Mouse (Mus musculus) hindbrain, embryonic 15.5 days (tissue): ENCODE data around the gene Tmem121. TPM values are rescaled to one million over a fixed set of nuclear protein-coding genes. Genes with fewer than 3 reads are reported as not detected.
A peak's percentile ranks its signal among the peaks of the same experiment; 100 is the strongest.
"Not testable (repeated sequence)": the region's sequence is repeated elsewhere in the genome, so short reads cannot be mapped to it uniquely, and the experiment has no call there.

Source experiments
- ATAC-seq: fragments of 200-750 bp; cut with Nextera tagmentation; 2 replicates; pipeline ENCODE4 v1.8.0; 2017; ENCODE audit warnings: low read depth, moderate number of reproducible peaks, moderate TSS enrichment; ENCODE audit not compliant: low FRiP score
- H3K27ac ChIP-seq: fragments of 300-500 bp; sonication (generic); replicated peaks from 2 replicates; pipeline ENCODE4 v1.5.1; 2015; ENCODE audit warnings: mild to moderate bottlenecking, inconsistent platforms
- H3K27me3 ChIP-seq: fragments of 300-500 bp; sonication (generic); 2 replicates; pipeline ENCODE4 v1.6.1; 2015; ENCODE audit warnings: control low read depth, inconsistent platforms
- H3K36me3 ChIP-seq: fragments of 300-500 bp; sonication (generic); 2 replicates; pipeline ENCODE4 v1.6.1; 2015; ENCODE audit warnings: control low read depth, inconsistent platforms
- H3K4me1 ChIP-seq: fragments of 300-500 bp; sonication (generic); replicated peaks from 2 replicates; pipeline ENCODE4 v1.6.1; 2015; ENCODE audit warnings: control low read depth, inconsistent platforms
- H3K4me2 ChIP-seq: fragments of 300-500 bp; sonication (generic); 2 replicates; pipeline ENCODE4 v1.6.1; 2015; ENCODE audit warnings: moderate library complexity, mild to moderate bottlenecking, inconsistent platforms
- H3K4me3 ChIP-seq: fragments of 300-500 bp; sonication (generic); 2 replicates; pipeline ENCODE4 v1.5.1; 2015; ENCODE audit warnings: mild to moderate bottlenecking, inconsistent platforms
- H3K9ac ChIP-seq: fragments of 300-500 bp; sonication (generic); 2 replicates; pipeline ENCODE4 v1.6.1; 2015; ENCODE audit warnings: inconsistent platforms
- H3K9me3 ChIP-seq: fragments of 300-500 bp; sonication (generic); 2 replicates; pipeline ENCODE4 v1.6.1; 2016; ENCODE audit warnings: control low read depth, inconsistent platforms
- WGBS: fragments of 180-500 bp; shearing (Covaris S2); methylation state at CpG from one replicate; pipeline ENCODE4 v1.1.7; 2015; 5-methylcytosine and 5-hydroxymethylcytosine counted together
- polyA plus RNA-seq: library from polyadenylated mRNA; unstranded; fragments of >200 nt; fragmentation: Nextera tagmentation; extraction: Ambion mirVana; gene quantifications from 2 replicates; pipeline ENCODE4 v1.2.1, GENCODE M21; 2015

Gene Tmem121
- polyA plus RNA-seq, 1 experiment from 2014 or later: 49.8 TPM

DNA sequence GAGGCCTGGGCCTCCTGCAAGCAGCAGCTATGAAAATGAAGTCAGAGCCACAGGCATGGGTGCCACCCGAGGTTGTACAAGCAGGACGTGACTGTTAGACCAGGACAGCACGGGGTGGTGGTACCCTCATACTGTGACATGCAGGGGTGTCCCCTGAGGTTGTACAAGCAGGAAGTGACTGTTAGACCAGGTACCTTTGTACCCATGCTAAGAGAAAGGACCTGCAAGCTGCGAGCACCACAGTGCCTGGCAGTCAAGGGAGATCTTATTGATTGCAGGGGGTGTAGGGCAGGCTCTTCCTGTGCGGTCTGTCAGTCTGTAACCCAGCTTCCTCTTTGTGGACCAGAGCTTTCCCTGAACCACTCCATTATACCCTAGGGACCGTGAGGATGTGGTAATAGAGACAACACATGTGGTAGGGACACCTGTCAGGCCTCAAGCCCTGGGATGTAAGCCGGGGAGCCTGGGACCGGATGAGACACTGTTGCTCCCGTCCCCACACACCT lies 17.6 kb upstream of the Tmem121 start:
- Histone ChIP-seq H3K36me3 (no peaks in the 10 kb centered on the region), H3K4me1 (peaks cover 1% of the 10 kb centered on the region; the same call in 1 of the 2 replicates), H3K4me3 (no peak overlapping the region), H3K9me3 (no peaks in the 10 kb centered on the region), H3K4me2 (no peak overlapping the region), H3K27ac (no peak overlapping the region), H3K9ac (no peak overlapping the region), H3K27me3 (no peaks in the 10 kb centered on the region)
- 85% methylated on average over 9 of the region's 9 CpGs for WGBS
- ATAC-seq: no peak

DNA sequence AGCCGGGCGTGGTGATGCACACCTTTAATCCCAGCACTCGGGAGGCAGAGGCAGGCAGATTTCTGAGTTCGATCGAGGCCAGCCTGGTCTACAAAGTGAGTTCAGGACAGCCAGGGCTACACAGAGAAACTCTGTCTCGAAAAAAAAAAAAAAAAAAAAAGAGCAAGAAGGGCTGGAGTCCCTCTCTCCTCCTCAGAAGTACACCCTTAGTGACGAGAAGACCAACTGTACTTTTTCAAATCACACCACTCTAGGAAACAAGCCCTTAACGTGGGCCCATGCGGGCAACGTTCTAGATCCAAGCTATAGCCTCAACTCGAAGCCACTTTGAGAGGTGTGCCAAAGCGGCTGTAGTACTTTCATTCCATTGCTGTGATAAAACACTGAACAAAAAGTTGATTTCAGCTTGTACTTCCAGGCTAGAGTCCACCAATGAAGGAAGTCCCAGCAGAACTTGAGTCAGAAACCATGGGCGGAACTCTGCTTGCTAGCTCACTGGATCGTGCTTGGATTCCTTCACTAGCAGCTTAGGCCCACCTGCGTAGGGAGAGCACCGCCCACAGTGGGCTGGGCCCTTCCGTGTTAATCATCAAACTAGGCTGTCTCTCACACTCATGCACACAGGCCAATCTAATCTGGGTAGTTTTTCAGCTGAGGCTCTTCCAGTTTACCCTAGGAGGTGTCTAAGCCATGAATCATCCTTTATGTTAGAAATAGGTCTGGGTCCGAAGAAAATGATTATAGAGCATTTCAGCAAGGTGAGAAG lies 8.6 kb upstream of the Tmem121 start:
- H3K4me2 ChIP-seq: no peak overlapping the region
- H3K9ac ChIP-seq: no peak overlapping the region
- no peak overlapping the region for H3K4me3 ChIP-seq
- no peaks in the 10 kb centered on the region for H3K36me3 ChIP-seq
- no peak for ATAC-seq
- H3K9me3 ChIP-seq: no peaks in the 10 kb centered on the region
- no peaks in the 10 kb centered on the region for H3K4me1 ChIP-seq
- H3K27me3 ChIP-seq: no peaks in the 10 kb centered on the region
- H3K27ac ChIP-seq: no peak overlapping the region
- 91% methylated on average over 18 of the region's 18 CpGs for WGBS

DNA sequence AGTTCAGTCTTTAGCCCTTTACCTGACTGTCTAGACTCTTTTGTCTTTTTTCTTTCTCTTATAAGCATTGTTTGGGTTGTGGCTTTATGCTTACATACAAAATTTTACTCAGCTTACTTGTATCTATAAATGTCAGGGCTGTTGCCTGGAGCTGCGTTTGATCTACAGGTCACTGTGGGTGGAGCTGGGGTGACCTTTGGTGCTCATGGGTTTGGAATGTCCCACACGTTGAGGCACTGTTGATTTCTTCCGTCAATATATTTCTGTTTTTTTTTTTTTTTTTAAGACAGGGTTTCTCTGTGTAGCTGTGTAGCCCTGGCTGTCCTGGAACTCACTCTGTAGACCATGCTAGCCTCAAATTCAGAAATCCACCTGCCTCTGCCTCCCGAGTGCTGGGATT lies 4.7 kb upstream of the Tmem121 start:
- H3K27me3 ChIP-seq: no peaks in the 10 kb centered on the region
- no peaks in the 10 kb centered on the region for H3K9me3 ChIP-seq
- H3K4me3 ChIP-seq: no peak overlapping the region
- H3K4me2 ChIP-seq: no peak overlapping the region
- no peak overlapping the region for H3K9ac ChIP-seq
- no peak for ATAC-seq
- H3K27ac ChIP-seq: no peak overlapping the region
- H3K36me3 ChIP-seq: no peaks in the 10 kb centered on the region
- no peaks in the 10 kb centered on the region for H3K4me1 ChIP-seq
- 74% methylated on average over 4 of the region's 4 CpGs for WGBS

DNA sequence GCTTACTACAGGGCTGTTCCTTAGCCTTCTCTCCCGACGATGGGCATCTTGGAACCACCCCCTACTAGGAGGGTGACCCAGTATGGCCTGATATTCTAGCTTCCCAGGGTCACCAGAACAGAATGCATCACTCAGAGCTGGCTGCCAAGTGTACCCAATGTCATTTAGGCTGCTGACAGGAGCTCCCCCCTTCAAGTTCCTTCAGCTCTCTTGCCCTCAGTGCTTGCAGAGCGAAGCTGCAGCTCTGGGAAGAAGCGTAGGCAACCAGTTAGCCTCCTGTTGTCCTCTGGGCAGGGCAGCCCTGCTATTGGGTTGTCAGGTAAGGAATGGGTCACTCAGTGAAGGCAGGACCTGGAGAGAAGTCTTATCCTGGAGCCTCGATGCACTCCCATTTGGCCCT lies 785 bp upstream of the Tmem121 start:
- no peaks in the 10 kb centered on the region for H3K9me3 ChIP-seq
- no peaks in the 10 kb centered on the region for H3K27me3 ChIP-seq
- H3K27ac ChIP-seq: 0 out of 2 replicates have a peak overlapping the region, but pooled peaks have one; percentile 51
- WGBS: 59% methylated on average over 5 of the region's 5 CpGs
- ATAC-seq: peak; percentile 0; the same call in 1 of the 2 replicates
- no peak overlapping the region for H3K9ac ChIP-seq
- H3K36me3 ChIP-seq: peaks cover 10% of the 10 kb centered on the region
- peak overlapping the region; percentile 94 for H3K4me2 ChIP-seq
- peaks cover 23% of the 10 kb centered on the region for H3K4me1 ChIP-seq
- H3K4me3 ChIP-seq: peak overlapping the region; percentile 71; the same call in 1 of the 2 replicates

DNA sequence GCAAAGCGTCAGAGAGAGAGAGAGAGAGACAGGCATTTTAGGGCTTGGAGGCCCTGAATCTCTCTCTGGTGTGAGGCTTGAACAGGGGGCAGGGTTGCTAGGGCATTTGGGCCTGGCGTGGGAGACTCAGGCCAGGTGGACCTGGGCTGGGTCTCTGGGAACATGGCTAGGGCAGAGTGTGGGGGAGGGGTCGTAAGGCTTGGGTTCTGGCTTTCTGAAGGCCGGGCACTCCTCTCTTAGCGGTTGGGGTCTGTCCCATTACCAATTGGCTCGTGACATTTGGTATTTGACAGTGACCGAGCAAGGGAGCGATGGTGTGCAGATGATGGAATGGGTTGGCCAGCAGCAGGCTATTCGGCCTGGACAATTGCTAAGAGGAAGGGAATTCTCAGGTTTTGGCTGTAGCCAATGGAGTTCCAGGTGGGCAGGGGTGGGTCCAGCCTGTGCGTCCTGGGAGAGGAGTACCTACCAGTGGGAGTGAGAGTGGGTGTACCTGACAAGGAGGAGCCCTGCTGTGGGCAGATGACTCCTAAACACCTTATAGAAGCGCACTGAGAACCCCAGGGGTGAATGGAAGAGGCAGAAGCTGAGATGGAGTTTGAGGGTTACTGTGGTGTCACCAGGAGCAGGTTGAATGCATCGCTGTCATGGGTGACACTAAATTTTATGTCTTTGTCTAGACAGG lies 738 bp downstream of the Tmem121 start:
- peak overlapping the region; percentile 94 for H3K4me2 ChIP-seq
- 28% methylated on average over 12 of the region's 12 CpGs for WGBS
- peaks cover 23% of the 10 kb centered on the region for H3K4me1 ChIP-seq
- no peak for ATAC-seq
- H3K4me3 ChIP-seq: peak overlapping the region; percentile 71
- peak overlapping the region; percentile 77 for H3K9ac ChIP-seq
- H3K27me3 ChIP-seq: no peaks in the 10 kb centered on the region
- H3K27ac ChIP-seq: peak overlapping the region; percentile 51
- no peaks in the 10 kb centered on the region for H3K9me3 ChIP-seq
- peaks cover 21% of the 10 kb centered on the region for H3K36me3 ChIP-seq

DNA sequence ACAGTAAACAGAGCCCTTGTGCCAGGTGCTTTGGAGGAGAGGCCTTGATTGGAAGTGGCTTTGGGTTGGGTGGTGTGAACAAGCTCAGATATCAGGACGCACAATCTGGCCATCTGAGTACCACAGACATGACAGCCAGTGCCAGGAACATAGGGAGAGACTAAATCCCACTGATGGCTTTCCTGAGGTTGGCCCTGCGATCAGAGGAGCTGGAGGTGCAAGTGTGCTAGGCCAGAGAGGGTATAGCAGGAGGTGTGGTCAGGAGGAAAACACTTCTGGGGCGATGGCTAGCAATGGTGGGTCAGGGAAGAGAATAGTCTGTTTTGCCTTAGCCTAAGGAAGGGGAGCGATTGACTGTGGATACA lies 1.3 kb downstream of the Tmem121 start:
- peak overlapping the region; percentile 94 for H3K4me2 ChIP-seq
- peak overlapping the region; percentile 77 for H3K9ac ChIP-seq
- H3K9me3 ChIP-seq: no peaks in the 10 kb centered on the region
- H3K27ac ChIP-seq: peak overlapping the region; percentile 45; the same call in 1 of the 2 replicates
- H3K36me3 ChIP-seq: peaks cover 21% of the 10 kb centered on the region
- ATAC-seq: no peak
- peaks cover 23% of the 10 kb centered on the region for H3K4me1 ChIP-seq
- WGBS: 48% methylated on average over 4 of the region's 4 CpGs
- H3K27me3 ChIP-seq: no peaks in the 10 kb centered on the region
- peak overlapping the region; percentile 71 for H3K4me3 ChIP-seq

DNA sequence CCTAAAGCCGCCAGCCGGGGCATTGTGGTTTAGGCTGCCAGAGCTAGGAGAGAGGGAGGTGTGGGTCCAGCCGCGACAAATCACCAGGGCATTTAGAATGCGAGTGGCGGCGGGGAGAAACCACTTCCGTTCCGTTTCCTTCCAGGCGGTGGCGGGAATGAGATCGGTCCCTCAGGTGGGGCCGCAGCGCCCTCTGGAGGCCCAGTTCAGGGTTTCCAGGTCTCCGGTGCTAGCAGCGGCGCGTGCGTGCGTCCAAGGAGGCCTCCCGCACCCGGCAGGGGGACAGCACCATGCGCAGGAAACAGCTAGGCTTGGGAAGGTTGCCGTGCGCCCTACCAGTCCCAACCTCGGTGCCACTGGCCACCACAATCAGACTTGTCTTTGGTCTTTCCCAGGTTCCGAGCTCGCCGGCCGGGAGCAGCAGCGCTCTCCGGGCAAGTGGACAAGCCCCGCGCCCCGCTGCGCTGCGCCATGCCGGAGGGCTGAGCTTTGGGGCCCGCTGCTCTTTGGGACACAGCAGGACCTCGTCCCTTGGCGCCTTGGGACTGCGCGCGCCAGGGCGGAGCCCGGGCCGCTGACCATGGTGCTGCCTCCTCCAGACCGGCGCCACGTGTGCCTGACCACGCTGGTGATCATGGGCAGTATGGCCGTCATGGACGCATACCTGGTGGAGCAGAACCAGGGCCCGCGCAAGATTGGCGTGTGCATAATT lies 2.0 kb downstream of the Tmem121 start:
- peak overlapping the region; percentile 45; the same call in 1 of the 2 replicates for H3K27ac ChIP-seq
- WGBS: 4% methylated on average over 56 of the region's 56 CpGs
- H3K36me3 ChIP-seq: peaks cover 21% of the 10 kb centered on the region
- H3K9ac ChIP-seq: peak overlapping the region; percentile 77
- H3K27me3 ChIP-seq: no peaks in the 10 kb centered on the region
- no peaks in the 10 kb centered on the region for H3K9me3 ChIP-seq
- peak overlapping the region; percentile 71 for H3K4me3 ChIP-seq
- peaks cover 23% of the 10 kb centered on the region for H3K4me1 ChIP-seq
- H3K4me2 ChIP-seq: peak overlapping the region; percentile 94
- ATAC-seq: peak; percentile 51

DNA sequence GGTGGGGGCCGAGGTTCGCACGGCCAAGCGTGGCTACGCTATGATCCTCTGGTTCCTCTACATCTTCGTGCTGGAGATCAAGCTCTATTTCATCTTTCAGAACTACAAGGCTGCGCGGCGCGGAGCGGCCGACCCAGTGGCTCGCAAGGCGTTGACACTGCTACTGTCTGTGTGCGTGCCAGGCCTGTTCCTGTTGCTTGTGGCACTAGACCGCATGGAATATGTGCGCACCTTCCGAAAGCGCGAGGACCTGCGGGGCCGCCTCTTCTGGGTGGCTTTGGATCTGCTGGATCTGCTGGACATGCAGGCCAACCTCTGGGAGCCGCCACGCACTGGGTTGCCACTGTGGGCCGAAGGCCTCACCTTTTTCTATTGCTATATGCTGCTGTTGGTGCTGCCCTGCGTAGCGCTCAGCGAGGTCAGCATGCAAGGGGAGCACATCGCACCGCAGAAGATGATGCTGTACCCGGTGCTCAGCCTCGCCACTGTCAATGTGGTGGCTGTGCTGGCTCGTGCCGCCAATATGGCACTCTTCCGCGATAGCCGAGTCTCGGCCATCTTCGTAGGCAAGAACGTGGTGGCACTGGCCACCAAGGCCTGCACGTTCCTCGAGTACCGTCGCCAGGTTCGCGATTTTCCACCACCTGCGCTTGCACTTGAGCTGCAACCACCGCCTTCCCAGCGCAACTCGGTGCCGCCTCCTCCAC lies 2.8 kb downstream of the Tmem121 start:
- no peaks in the 10 kb centered on the region for H3K27me3 ChIP-seq
- H3K4me3 ChIP-seq: peak overlapping the region; percentile 71
- no peaks in the 10 kb centered on the region for H3K9me3 ChIP-seq
- no peak overlapping the region for H3K27ac ChIP-seq
- peaks cover 24% of the 10 kb centered on the region for H3K36me3 ChIP-seq
- peaks cover 23% of the 10 kb centered on the region for H3K4me1 ChIP-seq
- H3K4me2 ChIP-seq: peak overlapping the region; percentile 94
- no peak overlapping the region for H3K9ac ChIP-seq
- whole genome bisulfite sequencing: 91% methylated on average over 51 of the region's 51 CpGs
- ATAC-seq: 0 out of 2 replicates have a peak, but pooled peaks have one; percentile 0

DNA sequence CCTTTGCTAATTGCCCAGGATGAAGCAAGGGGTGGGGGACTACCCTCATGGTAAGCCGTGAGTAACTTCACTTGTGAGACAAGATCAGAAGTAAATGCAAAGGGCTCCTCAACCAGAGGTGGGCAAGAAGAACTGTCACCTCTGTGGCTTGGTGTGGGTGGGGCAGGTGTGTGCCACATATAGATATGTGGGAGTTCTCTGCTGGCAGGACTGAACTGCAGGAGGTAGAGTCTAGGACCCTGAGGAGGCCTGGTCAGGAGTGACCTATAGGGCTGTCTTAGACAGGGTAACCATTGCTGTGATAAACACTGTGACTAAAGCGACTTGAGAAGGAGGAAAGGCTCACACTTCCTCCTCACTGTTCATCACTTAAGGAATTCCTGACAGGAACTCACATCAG lies 7.7 kb downstream of the Tmem121 start:
- Histone ChIP-seq H3K27ac (no peak overlapping the region), H3K9me3 (no peaks in the 10 kb centered on the region), H3K36me3 (peaks cover 28% of the 10 kb centered on the region), H3K9ac (no peak overlapping the region), H3K4me1 (peaks cover under 1% of the 10 kb centered on the region; the same call in 1 of the 2 replicates), H3K4me3 (no peak overlapping the region), H3K4me2 (no peak overlapping the region), H3K27me3 (no peaks in the 10 kb centered on the region)
- ATAC-seq: no peak
- 77% methylated on average over 2 of the region's 2 CpGs for WGBS

DNA sequence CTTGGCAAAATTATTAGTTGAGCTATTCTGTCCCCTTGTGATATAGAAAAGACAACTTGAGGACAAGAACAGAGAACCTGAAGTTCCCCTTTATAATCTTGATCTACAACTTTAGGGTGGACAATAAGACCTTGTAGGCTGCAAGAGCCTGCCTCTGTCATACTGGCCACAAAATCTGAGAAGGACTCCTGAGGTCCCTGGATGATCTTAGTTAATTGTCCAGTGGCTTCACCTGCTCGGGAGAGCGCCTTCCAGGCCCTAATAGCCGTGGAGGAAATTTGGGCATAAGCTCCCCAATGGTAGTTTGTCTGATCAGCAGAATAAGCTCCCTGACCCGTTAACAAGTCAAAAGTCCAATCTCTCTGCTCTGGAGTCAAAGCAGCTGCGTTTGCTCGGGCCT lies 13.4 kb downstream of the Tmem121 start:
- 100% methylated on average over 3 of the region's 6 CpGs for WGBS
- not testable (repeated sequence) for ATAC-seq, H3K4me1 ChIP-seq, H3K9me3 ChIP-seq, H3K27ac ChIP-seq, H3K4me2 ChIP-seq, H3K36me3 ChIP-seq, H3K9ac ChIP-seq, H3K27me3 ChIP-seq, H3K4me3 ChIP-seq

DNA sequence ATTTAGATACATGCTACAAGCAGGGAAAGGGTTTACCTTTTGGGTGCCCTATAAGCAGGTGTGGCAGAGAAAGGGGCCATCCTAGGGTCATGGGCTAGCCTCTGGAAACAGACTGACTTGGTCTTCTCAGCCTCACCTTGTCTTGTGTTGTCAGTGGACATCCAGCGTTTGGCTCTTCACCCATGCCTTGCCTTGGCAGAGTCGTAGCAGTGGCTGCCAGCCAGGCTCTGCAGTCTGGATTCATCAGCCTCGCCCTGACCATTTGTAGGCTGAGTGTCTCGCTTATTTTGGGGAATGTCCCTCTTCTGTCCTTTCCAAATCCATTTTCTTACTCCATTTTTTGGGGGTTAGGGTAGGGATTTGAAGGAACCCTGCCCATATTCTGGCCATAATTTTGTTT lies 15.6 kb downstream of the Tmem121 start:
- no peaks in the 10 kb centered on the region for H3K9me3 ChIP-seq
- H3K9ac ChIP-seq: no peak overlapping the region
- no peak overlapping the region for H3K4me3 ChIP-seq
- 92% methylated on average over 4 of the region's 4 CpGs for WGBS
- no peak overlapping the region for H3K27ac ChIP-seq
- no peaks in the 10 kb centered on the region for H3K36me3 ChIP-seq
- ATAC-seq: no peak
- H3K4me1 ChIP-seq: no peaks in the 10 kb centered on the region
- H3K4me2 ChIP-seq: no peak overlapping the region
- no peaks in the 10 kb centered on the region for H3K27me3 ChIP-seq
